Mouse (Mus musculus) testis, adult 2 months (tissue): Measurements from ENCODE around the gene 8030411F24Rik.

Experiments used
- CTCF ChIP-seq: fragments of 200-500 bp; IDR thresholded peaks from 2 replicates; pipeline ENCODE4 v1.5.1; 2012; ENCODE audit warnings: low read depth, mild to moderate bottlenecking, inconsistent platforms, low read length, moderate library complexity; ENCODE audit not compliant: control insufficient read depth, insufficient read depth, insufficient replicate concordance
- POLR2A ChIP-seq: fragments of 200-500 bp; IDR thresholded peaks from 2 replicates; pipeline ENCODE4 v1.6.1; 2012; ENCODE audit warnings: low read depth, mild to moderate bottlenecking, inconsistent platforms, low read length, moderate library complexity; ENCODE audit not compliant: control insufficient read depth

GRCm38 (mm10) chr2:148763648-148764388, 18.0 kb upstream of the 8030411F24Rik start:
- no peak for TF ChIP-seq CTCF
- no peak for TF ChIP-seq POLR2A
